Mouse (Mus musculus) gastrocnemius, postnatal 36 days (tissue): ENCODE data around the gene Tmem143. TPM values are rescaled to one million over a fixed set of nuclear protein-coding genes. Genes with fewer than 3 reads are reported as not detected.
A peak's percentile ranks its signal among the peaks of the same experiment; 100 is the strongest.
"Not testable (repeated sequence)": the region's sequence is repeated elsewhere in the genome, so short reads cannot be mapped to it uniquely, and the experiment has no call there.

ENCODE experiments used
- DNase-seq, 2 experiments: peaks; one replicate each; pipeline ENCODE4 v3.0.0; 2022
- intact Hi-C: fragments of 180-260 bp; cut with DNase I; formaldehyde crosslinking; loops from one replicate; pipeline ENCODE4 v1.15.1; 2025
- long read RNA-seq, 2 experiments: library from polyadenylated mRNA; stranded (forward); transcript quantifications; one replicate each; pipeline ENCODE4 v2.0.0; 2021
- total RNA-seq, 2 experiments: library from RNA; stranded (reverse); gene quantifications; 2 replicates each; pipeline ENCODE4 v1.2.3; 2021

Tmem143 gene
- 10 to 100 TPM; 54.4 to 59.5 TPM for total RNA-seq
- long read RNA-seq, experiment 1, transcript Tmem143-201 (8 exons, 2,297 nt): major isoform, 5 of 17 reads
- long read RNA-seq, experiment 1, partial matches to known transcripts: 0 of 17 reads
- long read RNA-seq, experiment 1, other reads (novel, unspliced or antisense): 8 of 17 reads
- long read RNA-seq, experiment 2, partial matches to known transcripts: 1 of 8 reads
- long read RNA-seq, experiment 2, other reads (novel, unspliced or antisense): 4 of 8 reads

DNA sequence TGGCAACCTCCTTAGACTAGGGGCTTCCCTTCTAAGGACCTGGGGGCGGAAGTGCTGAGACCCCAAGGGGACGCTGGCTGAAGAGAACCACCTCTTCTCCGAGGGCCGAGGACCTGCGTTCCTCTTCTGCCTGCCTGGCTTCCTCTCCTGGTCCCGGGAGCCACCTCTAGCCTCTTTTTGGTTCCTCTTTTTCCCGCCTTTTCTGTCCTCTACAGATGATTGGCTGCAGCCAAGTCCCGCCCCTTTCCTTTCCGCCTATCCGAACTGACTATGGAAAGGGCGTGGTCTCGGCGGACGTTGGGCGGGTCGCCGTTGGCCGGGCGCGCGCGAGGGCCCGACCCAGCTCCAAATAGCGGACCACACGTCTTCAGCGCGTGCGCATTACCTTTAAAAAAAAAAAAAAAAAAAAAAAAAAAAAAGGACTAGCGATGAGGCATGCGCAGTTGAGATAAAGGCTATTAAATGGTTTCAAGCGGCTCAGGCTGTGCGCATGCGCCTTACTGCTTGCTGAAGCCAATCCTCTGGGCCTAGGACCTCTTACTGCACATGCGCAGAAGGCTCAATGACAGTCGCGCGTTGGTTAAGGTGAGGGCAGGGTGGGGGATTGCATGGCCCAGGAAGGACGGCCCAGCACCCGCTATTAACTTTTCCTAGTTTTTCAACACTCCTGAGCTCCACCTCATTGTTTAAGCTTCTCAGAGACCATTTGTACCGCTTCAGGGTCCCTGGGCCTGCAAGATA, at the start of gene Tmem143, which contains the start of gene Syngr4:
Tmem143 (plus strand) TSS at position 425 of the 741 bp plus-strand sequence.
Syngr4 (minus strand) TSS at position 198 of the 741 bp plus-strand sequence.
- DNase-seq: peak; percentile 94 to 96
- intact Hi-C loops: no loop called here

DNA sequence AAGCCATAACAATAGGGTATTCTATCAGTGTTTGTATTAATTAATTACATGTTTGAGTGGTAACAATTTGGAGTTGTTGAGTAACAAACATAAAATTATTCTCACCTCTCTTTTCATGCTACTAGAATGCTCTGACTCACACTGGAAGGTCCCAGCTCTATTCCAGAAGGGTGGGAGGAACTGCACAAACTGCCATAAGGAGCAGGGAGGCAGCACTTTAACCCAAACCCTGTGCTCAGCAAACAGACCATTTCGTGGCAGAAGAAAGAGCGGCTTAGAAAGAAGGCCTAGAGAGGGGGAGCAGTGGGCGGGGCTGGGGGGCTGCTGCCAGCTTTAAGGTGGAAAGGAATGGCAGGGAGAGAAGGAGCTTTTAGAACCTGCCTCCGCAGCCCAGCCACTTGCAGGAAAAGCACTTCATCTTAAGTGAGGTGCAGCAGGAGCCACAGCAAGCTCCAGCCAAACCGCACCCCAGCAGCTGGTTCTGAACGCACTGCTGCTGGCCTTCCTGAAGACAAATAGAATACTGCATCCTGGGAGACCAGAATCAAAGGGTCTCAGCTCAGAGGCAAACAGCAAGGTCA, 48.2 kb upstream of the Tmem143 start:
- intact Hi-C loops: no loop called here
- no peak for DNase-seq

DNA sequence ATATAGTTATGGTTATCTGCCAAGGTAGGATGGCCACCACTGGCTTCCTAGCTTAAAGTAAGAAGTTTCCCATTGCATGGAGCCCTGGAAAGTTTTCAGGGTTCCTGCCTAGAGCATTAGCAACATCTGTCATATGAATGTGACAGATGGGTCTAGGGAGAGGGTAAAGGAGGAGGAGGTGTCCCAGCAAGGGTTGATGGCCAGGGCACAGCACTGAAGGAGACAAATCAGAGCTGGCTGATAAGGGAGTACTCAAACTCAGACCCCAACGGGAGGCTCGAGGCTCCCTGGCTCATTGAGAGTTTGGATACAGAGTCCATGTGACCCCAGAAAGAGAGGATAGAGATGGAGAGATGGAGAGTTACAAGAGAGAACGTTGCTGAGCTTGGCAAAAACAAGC, 46.1 kb upstream of the Tmem143 start:
- DNase-seq: no peak
- intact Hi-C loops: no loop called here

DNA sequence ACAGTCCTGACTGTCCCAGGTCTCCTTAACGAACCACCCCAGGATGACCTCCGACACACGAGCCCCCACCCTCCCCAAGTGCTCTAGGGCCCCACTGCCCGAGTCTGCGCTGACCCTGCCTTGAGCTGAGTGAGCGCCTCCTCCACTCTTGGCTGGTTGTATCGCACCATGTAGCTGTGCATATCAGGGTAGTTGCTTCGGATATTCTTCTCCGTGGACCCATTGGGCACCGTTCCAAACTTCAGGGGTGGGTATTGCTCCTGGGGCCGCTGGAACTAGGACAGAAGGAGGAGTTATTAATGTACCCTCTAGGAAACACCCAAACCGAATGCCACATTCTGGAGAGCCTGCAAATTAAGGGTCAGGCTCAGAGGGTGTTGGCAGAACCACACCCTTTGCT, 43.7 kb upstream of the Tmem143 start:
- intact Hi-C loops: no loop called here
- no peak for DNase-seq

DNA sequence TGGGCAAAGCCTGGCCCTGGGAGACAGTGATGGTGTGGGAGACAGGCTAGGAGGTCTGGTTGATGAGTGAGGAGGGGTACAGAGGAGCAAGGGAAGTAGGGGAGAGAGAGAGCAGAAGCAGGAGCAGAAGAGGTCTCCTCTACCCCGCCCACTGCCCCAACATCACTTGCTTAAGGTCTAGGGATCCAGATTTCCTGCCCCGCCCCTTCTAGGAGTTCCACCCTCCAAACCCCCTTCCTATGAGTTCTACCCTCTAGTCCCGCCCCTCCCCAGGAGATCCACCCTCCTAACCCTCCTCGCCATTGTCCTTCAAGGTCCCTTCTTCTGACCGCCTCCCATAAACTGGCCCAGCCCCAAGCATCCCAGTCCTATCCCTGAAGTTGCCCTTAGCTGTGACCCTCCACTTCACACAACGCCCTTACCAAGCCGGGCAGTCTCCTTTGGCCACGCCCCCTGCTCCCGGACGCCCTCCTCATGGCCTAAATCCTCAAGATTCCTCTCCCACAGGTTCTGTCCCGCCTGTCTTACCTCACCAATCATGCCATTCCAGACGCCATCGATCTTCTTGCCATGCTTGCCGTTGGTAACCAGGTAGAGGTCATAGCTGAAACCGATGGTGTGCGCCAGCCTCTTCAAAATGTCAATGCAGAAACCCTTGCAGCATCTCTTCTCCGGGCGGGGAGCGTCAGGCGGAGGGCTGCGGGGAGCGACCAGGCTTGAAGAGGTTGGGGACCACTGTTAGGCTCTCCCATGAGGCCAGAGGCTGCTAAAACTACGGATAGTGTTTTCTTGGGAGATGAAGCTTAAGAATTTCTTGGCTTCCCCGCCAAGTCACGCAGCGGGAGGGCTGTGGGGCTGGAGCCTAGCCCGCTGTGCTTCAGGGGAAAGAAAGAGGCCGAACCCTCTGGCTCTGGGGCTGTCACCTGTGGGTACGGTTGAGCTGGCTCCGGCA, 39.5 kb upstream of the Tmem143 start:
- DNase-seq: no peak
- intact Hi-C loops: no loop called here

DNA sequence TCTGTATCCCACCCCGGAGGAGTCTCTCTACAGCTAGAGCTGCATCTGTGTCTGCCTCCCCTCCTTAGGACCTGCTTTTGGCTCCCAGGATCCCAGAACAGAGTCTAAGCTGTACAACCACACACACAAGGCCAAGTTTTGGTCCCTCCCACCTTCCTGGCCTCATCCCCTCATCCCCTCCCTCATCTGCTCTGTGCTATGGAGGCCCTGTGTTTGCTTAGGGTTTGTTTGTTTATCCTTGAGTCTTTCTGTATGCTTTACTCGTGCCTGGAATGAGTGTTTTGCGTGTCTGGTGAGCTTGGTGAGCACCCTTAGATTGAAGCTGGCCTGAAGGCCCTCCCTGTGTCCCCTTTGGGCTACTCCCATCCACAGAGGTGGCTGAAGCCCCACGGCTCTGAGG, 37.7 kb upstream of the Tmem143 start:
- intact Hi-C loops: no loop called here
- no peak for DNase-seq

DNA sequence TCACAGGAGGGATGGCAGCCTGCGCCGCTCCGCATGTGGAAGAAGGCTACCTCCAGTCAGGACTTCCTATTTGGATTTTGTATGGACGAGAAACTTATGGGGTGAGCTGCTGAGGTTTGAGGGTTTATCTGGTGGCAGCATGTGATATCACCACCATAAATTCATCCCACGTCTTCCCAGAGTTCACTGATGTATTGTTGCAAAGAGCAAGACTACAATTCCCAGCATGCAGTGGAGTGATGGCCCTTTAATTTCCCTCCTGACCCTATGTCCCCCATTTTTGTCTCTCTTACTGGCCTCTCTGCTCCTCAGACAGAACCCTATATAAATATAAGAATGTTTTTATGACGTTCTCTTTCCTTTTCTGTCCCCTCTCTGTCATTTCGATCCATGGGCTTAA, 33.9 kb upstream of the Tmem143 start:
- DNase-seq: no peak
- intact Hi-C loops: no loop called here

DNA sequence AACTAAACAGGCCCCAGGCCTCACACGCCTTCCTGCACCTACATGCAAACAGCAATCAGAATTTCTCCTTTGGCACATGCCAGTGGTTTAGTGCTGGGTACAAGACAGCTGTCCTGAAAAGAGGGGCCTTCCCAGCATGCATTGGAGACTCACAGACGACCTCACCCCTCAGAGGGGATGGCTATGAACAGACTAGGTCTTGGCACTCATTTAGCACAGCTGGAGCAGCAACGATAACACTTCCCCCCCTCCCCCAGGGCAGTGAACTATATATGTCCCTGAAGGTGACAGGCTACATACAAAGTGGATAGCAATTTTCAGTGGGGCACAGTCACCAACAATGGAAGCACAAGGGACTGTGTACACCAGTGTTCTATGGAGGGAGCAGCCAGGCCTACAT, 32.3 kb upstream of the Tmem143 start:
- no peak for DNase-seq
- intact Hi-C loops: no loop called here

DNA sequence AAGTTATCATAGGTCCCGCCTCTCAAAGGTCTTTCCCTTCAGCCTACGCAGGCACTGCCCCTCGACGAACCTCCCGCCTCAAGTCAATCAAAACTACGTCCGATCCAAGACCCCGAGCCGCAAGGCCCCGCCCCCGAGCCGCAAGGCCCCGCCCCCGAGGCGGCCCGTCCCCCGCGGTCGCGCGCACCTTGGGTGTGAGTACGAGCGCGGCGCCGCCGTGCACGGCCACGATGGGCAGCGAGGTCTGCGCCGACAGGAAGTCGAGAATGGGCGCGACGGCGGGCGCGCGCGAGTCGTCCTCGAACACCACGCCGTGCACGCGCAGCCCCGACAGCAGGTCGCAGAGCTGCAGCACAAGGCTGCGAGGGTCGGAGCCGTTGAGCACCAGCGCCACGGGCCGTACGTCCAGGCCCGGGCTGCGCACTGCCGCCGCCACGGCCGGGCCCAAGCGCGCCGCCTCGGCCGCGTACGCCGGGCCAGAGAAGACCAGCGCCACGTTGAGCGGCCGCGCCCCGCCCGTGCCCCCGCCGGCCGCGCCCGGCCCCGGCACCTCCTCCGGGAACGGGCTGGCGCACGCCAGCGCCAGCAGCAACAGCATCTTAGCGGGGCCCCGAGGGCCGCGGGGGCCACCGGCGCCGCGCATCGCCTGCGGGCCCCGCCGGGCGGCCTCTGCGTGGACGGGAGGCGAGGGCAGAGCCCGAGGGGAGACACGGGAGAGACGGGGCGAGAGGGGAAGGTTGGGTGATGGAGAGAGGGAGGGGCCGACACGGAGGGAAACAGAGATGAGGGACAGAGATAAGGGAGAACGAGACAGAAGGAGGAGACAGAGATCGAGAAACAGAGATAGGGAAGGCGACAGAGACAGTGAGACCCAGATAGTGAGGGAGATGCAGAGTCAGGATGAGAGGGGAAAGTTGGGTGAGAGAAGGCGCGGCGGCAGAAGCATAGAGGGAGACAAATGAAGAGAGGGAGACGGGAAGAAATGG, 30.5 kb upstream of the Tmem143 start:
- intact Hi-C loops: no loop called here
- DNase-seq: peak; percentile 89 to 91

DNA sequence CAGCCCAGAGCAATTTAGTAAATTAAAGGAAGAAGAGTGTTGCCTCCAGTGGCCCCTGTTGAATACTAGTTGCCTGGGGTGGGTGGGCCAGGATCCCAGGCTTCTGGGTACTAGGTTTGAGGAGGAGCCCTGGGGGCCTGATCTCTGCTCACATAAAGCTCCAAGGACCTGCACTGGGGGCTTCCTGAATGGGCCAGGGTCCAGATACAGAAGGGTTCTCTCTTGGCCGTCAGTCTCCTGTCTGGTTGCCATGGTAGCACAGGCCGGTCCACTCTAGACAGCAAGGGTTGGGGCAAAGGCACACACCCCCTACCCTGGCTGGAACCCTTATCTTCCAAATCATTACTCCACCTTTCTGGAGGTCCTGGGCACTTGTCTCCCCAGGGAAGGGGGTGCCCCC, 28.9 kb upstream of the Tmem143 start:
- DNase-seq: no peak
- intact Hi-C loops: no loop called here

DNA sequence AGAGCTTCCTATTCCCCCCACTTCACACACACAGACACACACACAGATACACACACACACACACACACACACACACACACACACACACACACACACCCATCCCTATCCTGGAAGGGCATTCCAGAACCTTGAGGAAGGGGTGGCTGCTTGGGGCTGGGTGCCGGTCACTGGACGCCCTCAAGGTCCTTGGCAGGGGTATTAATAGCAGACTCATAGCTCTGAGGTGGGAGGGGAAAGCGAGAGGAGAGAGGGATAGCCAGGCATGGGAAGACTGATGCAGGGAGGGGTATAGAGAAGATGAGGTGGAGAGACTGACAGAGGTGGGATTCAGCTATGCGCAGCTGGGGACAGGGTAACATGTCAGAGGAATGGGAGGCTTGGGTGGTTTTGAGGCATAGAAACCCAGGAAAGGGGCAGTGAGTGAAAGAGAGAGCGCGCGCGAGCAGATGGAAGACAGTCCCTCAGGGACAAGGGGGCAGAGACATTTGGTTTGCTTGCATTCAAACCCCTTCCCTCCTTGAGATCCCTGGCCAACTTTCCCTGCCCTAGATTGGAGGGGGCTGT, 27.6 kb upstream of the Tmem143 start:
- no peak for DNase-seq
- intact Hi-C loops: no loop called here

DNA sequence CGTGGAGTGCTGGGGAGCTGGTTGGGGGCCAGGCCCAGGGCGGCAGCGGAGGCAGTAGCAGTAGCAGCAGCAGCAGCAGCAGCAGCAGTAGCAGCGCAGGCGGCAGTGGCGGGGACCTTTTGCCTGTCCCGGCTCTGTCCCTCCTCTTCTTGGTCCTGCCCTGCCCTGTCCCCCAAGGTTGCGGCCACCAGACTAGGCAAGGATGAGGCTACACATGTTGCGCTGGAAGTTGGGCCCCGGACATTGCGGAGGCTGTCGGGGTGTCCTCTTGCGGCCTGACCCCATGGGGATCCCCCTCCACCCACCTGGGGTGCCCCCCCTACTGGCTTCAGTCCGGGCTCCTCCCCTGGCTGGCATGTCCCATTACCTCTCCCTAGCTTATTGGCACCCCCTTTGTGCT, 27.0 kb upstream of the Tmem143 start:
- DNase-seq: no peak
- intact Hi-C loops: loop anchor here (5.0 kb wide), 1 partner anchor 138 kb away; no protein-coding TSS in a partner anchor

DNA sequence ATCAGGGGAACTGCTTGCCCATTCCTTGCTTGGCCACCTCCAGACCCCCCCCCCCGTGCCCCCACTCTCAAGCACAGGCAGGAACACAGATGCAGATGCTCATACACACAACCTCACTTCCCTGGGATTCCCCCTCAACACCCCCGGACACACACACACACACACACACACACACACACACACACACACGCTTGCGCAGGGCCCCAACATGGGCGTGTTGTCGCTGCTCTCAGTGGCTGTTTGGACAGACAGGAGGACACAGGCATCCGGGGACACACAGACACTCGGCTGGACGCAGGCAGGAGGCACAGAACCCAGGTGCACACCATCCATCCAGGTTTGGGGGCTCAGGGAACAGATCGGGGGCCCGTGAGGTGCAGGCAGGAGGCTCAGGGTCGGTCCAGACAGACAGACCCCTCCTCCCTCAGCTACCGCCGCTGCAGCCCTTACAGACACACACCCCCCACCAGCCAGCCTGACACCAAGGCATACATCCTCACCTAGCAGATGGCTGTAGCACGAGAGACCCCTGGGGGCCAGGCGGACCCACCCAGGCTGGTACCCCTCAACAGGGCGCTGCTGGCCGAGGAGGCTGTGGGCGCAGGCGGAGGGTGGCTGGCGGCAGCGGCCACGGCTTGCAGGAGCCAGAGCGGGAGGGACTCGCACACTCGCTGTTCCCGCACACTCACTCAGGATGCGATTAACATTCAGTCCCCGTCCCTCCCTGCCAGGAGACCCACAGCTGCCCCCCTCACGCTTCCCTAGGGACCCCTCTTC, 26.3 kb upstream of the Tmem143 start:
- no peak for DNase-seq
- intact Hi-C loops: loop anchor here (5.0 kb wide), 1 partner anchor 137 kb away; no protein-coding TSS in a partner anchor

DNA sequence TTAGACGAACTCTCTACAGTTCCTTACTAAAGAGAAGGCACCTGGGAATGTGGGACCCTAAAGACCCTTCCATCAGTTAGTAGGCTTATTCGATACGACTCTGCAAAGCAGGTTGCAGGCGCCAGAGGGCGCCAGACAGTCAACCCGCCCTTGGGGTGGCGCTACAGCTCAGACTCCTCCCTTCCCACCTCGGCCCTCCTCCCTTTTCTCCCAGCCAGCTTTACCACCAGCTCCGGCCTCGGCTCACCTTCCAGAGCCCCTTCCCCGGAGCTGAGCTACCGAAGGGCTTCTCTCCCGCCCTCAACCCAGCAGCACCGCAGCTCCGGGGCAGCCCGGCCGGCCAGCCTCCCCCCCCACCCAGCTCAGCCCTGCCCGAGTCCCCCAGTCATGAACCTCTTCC, 24.1 kb upstream of the Tmem143 start, which contains the start of gene Kdelr1:
Kdelr1 (plus strand) TSS at position 149 of the 400 bp plus-strand sequence.
- intact Hi-C loops: loop anchor here (2.0 to 5.0 kb wide), 2 partner anchors 62 to 135 kb away; no protein-coding TSS in a partner anchor
- peak; percentile 82 to 86 for DNase-seq

DNA sequence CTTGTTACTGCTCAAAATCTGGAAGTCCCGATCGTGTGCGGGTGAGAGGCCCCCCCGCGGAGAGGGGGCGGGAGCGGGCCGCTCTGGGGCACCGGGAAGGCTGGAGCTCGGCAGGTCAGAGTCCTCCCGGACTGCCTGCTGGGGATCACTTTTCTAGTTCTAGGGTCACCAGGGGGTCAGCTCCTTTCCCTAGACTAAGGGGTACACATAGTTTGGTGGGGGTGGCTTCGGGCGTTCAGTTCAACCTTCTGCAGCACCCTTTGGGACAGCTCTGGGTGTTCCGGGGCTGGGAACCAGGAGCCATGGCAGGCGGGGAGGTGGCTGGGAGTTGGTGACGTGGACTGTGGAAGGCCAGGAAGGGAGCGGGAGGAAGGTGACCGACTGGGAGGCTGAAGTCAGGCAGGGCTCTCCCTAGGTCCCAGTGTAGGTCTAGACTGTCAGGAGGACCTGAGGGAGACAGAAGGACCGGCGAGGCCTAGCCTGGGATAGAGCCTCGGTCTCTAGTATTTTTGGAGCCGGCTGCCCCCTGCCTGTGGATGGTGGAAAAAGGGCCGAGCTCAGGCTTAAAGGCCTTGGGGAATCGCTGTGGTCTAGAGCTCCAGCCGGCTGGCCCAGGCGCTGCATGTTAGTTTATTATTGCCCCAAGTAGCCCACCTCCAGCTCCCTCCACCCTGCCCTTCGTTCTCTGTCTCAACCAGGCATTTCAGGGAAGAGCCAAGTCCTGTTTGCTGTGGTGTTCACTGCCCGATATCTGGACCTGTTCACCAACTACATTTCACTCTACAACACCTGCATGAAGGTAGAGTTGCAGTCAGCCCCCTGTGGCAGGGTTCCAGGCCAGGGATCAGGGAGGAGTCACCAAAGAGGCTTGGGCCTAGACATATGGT, 23.4 kb upstream of the Tmem143 start:
- intact Hi-C loops: loop anchor here (2.0 to 5.0 kb wide), 2 partner anchors 61 to 134 kb away; no protein-coding TSS in a partner anchor
- DNase-seq: peak; percentile 55 to 68

DNA sequence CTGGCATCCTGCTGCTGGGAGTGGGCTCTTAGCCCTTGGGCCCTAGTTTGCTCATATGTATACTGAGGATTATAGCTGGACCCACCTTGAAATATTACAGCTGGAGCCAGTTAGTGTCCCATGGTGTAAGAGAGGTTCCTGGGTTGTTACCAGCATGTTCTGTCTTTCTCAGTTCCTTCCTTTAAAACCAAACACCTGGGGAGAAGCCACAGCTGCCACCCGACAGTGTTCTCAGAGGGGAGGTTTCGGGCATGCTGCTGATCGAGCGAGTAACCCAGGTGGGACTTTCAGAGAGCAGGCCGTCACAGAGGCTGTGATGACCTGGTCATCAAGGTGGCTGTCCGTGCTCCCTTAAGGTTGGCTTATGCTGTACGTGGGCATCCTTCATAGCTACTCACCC, 19.8 kb upstream of the Tmem143 start:
- intact Hi-C loops: no loop called here
- DNase-seq: no peak

DNA sequence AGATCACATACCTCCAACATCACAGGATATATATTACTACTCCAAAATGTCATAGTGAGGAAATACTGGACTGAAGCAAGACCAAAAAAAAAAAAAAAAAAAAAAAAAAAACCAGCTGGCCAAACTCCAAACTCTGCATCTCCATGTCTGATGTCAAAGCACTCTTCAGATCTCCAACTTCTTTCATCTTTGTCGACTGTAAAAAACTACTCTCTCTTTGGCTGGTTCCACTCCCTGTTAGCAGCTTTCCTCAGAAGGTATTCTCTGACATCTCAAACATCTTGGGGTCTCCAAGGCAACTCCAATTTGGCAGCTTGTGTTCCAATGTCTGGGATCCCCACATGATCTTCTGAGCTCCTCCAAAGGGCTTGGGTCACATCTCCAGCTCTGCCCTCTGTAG, 18.5 kb upstream of the Tmem143 start, which contains the start of gene Grin2d:
Grin2d (minus strand) TSS at position 101 of the 400 bp plus-strand sequence.
- intact Hi-C loops, DNase-seq: not testable (repeated sequence)
